Mouse (Mus musculus): Measurements from ENCODE around the gene Nagpa.

DNA sequence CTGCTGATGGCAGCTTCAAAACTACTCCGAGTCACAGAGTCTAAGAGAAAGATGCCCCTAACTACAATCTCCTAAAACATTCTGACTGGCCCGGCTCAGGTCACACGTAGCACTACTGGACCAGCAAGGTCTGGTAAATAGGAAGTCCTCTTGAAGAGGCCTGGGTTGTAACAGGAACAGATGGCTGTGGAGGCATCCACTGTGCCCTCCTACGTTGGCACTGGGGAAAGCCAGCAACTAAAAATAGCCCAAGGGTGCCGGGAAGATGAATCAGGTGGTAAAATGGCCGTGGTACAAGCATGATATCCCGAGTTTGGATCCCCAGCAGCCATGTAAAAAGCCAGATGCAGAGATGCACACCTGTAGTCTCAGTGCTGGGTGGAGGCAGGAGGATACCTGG, 17.6 kb downstream of the Nagpa start:
- TF ChIP-seq CTCF (IDR thresholded peaks at IDR 0.05; ENCODE audit: insufficient read depth, low read length) (no peak), POLR2A (IDR thresholded peaks at IDR 0.05; ENCODE audit: borderline replicate concordance, extremely low read depth, low read depth, low read length) (no peak)

All from lung, adult 2 months (tissue).